Mouse (Mus musculus): ENCODE measurements at regions not wholly inside any gene's neighbourhood (a gene's known extent, or its start where the extent isn't known, plus 50 kb on each side); places are given as distances from the start of the nearest gene placed in this dataset.

DNA sequence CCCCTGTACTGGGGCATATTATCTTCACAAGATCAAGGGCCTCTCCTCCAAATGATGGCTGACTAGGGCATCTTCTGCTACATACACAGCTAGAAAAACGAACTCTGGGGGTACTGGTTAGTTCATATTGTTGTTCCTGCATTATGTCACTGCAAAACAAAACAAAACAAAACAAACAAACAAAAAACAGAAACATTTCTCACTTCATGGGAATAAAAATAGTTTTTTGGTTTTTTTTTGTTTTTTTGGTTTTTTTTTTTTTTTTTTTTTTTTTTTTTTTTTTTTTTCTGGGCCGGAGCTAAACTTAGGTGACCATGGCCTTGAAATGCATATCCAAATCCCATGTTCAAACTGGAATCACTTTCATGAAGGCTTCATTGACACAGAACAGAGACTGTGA, 1184.4 kb downstream of the Efna5 start:
- DNase-seq (ENCODE audit: low spot score in 2 of 2): no peak

DNA sequence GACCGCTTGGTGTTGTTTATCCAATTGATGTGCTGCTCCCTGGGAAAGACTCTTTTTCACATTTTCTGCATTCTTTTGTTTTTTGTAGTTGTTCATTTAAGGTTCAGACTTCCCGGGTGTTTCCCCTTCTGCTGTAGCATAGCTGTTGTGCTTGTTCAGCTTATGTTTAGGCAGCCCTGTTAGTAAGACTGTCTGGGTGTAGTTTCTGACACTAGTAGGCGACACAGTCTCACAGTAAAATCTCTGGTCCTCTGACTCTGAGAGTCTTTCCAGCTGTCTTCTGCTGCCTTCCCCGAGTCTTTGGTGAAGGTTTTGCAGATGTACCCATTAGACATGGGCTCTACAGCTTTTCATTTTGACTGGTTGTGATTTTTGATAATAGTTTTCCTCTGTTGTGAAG, 1194.8 kb downstream of the Efna5 start:
- DNase-seq (ENCODE audit: low spot score in 2 of 2): no peak

DNA sequence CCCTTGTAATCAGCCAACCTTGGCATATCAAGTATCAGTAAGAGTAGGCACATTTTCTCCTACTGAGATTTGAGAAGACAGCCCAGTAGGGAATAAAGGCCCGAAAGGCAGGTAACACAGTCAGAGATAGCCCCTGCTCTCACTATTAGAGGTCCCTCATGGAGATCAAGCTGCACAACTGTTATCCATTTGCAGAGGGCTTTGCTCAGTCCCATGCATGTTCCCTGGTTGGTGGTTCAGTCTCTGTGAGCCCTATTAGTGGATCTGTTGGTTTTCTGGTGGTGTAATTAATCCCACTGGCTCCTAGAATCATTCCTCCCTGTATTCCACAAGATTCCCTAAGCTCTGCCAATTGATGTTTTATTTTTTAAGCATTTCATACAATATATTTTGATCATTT, 1196.6 kb downstream of the Efna5 start:
- DNase-seq (ENCODE audit: low spot score in 2 of 2): no peak

DNA sequence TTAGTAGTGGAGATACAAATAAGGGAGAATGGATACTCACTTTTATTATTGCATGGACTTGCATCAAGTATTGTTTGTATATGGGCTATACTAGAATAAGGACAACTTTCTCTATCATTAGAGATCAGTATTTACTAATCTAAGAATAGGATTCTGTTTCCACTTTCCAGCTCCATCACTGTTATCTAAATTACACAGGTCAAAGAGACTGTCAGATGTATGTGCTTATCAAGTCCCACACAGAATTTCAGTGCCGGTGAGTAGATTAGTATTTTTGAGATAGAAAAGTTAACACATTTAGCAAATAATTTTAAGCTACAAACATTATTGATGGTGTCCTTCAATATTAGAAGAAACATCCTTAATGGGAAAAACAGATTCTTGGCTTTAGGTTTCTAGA, 1210.5 kb downstream of the Efna5 start:
- no peak for DNase-seq (ENCODE audit: low spot score in 2 of 2)

DNA sequence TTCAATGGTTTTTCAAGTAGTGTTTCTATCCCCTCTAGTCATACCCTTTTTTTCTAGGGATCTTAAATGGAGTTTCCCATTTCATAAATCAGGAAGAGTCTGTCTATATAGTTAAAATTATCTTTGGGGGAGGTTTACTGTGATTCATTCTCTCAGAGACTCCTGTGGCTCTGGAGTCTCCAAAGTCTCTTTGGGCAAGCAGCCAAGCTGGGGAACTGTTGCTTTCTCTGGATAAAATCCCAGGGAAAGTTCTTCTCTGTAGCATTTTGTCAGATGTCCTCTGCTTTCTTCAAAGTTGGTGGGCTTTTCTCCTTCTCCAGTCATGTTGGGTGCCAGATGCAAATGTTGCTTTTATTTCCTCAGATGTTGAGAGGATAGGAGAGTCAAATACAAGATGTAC, 1213.7 kb downstream of the Efna5 start:
- DNase-seq (ENCODE audit: low spot score in 2 of 2): peak; percentile 66 to 76

DNA sequence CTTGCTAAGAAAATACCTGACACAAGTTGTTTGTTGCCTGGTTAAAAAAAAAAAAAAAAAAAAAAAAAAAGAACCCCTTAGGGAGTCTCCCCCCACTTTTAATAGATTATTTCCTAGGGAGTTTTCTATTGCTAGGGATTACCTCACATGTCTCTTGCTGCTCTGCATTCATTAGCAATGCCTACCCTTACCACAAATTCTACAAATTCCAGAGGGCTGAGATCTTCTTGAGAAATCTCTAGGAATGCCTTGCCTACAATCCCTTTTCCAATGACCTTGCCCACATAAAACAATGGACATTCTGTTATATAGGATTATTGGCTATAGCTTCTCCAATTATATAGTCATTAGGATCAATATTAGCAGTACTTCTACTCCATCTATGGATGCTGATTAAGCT, 1216.2 kb downstream of the Efna5 start:
- no peak for DNase-seq (ENCODE audit: low spot score in 2 of 2)

DNA sequence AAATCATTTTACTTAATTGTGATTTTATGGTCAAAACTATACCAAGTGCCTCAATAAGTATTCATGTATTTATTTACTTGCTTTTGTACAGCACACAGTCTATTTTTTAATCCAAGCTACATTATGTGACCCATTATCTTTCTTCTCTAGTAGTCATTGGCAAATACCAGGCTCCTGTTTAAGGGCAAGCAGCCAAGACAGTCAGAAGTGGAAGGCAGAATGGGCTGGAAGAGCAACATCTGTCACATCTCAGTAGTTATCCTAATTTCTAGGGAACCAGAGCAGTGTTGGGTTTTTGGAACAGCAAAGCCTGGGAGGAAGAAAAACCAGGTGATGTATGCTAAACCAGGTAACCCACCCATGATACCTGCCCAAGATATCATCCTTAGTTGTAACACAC, 1233.5 kb downstream of the Efna5 start:
- no peak for DNase-seq (ENCODE audit: low spot score in 2 of 2)

DNA sequence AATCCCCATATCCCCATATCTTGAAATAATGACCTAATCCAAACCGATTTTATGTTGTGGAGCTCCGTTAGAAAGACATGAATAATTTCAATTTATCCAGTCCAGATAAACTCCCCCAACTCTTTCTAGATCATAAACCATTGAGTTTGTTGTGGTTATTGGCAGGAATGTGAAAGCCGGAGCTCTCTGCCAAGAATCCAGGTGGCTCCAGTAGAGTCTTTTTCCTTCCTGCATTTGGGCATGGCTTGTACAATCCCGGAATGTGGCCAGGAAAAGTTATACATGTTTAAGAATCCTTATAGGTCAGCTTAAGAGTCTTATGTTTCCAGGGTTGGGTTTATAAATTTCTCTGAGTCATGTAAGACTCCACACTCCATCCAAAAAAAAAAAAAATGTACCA, 1272.8 kb downstream of the Efna5 start:
- no peak for DNase-seq (ENCODE audit: low spot score in 2 of 2)

DNA sequence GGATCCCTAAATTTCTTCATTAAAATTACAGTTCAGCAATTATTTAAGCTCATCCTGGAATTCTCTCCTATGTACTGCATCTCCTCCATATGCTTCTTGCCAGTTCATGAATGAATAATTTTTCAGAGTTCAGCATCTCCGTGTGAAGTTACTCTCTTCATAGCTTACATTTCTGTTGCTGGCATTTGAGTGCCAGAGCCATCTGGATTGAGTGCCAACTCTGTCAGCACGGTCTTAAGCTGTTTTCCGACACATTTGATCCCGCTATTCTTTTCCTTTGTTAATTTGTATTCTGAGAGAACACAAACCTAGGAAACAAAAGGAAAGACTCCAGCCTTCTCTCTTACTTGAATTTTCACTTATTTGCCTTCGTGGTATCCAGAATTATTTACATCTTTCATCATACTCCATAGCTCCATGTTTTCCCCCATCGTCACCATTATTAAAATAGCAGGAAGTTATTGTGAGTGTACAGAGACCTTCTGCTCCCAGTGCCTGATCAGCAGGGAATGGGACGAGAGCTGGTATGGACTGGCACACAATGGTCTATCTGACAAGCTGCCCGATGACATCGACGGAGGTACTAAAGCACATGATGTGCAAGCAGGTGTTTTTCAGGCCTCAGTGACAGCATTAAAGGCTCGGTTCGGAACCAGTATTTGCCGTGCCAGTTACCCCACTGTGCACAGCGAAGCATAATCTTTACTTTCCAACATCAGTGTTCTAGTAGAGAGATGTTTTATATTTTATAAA, 1274.2 kb downstream of the Efna5 start:
- DNase-seq (ENCODE audit: low spot score in 2 of 2): no peak

DNA sequence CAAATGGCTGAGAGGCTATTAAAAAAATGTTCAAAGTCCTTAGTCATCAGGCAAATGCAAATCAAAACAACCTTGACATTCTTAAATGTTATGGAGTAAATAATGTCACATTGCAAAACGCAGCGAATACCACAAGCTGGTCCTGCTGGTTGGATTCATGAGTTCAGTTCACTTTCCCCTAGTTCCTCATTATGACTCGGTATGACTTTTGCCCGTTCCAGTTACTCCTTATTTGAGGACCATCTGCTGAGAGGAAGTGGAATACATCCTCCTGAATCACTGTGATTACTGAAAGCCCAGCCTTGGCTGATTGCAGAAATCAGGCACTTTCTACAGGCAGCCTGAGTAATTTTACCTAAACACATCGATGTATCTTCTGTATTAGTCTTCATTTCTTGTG, 1276.9 kb downstream of the Efna5 start:
- DNase-seq (ENCODE audit: low spot score in 2 of 2): no peak

DNA sequence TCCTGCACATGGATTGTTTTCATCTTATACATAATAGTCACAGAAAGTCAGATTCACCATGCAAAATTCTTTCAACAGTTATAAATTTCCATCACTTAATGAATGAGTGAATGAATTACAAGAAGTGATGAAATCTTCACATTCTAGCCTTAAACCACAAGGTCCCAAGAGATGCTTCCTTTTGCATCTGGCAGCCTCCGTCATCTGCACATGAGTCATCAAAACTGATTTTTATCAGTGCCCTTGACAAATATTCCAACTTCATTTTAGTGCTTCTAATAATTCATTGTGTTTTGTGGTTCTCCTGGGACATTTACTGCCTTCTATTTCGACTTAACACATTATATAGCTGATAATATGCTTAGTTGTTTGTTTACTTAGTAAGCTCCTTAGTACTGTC, 1291.9 kb downstream of the Efna5 start:
- DNase-seq (ENCODE audit: low spot score in 2 of 2): no peak

DNA sequence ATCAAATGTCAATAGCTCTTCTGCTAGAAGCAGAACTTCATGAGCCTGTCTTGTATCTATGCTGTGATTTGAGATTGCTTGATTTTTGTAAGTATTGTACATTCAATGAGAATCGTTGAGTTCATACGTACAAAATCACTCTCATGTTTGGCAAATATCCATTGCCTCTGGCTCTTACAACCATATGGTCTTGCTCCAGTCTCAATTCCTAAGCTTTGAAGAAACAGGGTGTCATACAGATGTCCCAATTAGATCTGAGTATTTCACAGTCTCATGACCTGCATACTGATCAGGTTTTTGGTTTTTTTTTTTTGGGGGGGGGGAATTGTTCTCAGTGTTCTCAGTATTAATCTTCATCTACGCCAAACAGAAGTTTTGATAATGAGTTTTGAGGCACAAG, 1302.2 kb downstream of the Efna5 start:
- DNase-seq (ENCODE audit: low spot score in 2 of 2): no peak

DNA sequence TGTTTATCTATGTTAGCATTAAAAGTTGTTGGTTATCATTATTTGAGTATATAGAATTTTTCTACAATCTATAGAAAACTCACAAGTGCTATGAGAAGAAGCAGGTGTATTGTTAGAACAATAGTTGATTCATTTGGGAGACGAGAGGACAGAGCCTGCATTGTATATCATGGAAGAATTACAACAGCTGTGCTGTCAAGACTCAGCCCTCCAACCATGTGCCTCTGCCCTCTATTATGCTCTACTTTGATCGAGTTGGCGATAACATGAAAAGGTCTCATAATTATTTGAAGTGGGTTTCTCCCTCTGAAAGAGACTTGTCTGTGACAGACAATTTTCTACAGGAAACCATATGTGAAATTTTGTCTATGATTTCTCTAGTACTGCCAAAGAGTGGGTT, 1310.2 kb downstream of the Efna5 start:
- DNase-seq (ENCODE audit: low spot score in 2 of 2): no peak
